Mouse (Mus musculus): ENCODE results near the gene Pkdrej.
"Not testable (repeated sequence)": the region's sequence is repeated elsewhere in the genome, so short reads cannot be mapped to it uniquely, and the experiment has no call there.

The Pkdrej gene

GRCm38 (mm10) chr15:85809091-85809490 lies 12.4 kb downstream of the Pkdrej start:
- no peak for DNase-seq

DNA sequence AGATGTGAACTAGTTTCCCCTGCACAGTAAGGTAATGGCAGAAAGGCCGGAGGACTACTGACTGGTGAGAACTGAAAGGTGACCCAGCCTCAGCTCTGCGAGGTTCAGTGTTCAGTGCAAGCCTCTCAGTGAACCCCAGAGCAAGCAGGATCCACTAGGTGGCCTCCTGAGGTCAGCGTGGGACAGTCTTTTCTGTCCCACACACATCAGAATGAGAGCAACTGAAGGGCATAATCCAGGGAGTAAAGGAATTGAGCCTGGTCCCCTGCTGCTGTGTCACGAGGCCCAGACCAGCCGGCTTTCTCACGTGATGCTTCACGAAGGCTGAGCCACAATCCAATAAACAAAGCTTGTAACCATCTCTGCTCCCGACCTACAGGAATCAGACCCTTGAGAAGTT lies 13.1 kb downstream of the Pkdrej start:
- DNase-seq, result no peak

DNA sequence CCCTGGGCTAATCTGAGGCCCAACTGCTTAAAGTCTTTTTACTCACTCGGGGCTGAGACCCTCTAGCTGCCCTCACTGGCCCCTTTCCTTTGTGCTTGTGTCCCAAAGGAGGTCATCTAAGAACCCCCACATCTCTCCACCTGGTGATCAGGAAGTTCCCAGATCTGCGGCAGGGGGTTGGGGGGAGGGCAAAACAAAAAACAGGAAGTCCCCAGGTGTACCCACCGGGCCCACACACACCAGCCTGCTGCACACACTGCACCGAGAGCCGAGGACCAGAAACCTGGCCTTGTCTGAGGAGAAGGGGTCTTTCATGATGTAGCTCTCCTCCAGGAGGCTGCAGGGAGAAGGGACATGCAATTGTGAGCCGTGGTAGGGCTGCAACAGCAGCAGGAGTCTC lies 13.5 kb downstream of the Pkdrej start:
- DNase-seq, result no peak

- DNase-seq, result no peak
Measured at GRCm38 (mm10) chr15:85807404-85807803, 14.1 kb downstream of the Pkdrej start.

DNA sequence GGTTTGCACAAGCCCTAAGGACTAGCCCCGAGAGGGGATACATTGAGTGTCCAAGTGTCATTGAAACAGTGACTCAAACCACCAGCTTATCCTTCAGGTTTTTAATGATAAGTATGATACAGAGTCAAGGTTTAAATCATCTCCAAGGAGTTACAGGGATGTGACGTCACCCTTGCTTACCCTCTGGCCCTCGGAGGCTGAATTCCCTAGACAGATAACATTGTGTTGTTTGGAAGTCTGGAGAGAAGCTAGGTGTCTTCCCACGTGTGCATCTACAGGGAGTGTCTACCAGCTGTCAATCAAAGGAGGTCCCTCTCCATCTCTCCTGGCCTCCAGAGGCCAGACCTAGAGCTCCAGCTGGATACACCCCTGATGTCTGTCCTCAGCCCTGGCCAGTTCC lies 14.6 kb downstream of the Pkdrej start:
- DNase-seq, result no peak

GRCm38 (mm10) chr15:85802931-85803330 lies 18.6 kb downstream of the Pkdrej start:
- DNase-seq, result no peak

- DNase-seq, result no peak
Measured at GRCm38 (mm10) chr15:85798676-85799075, 22.9 kb downstream of the Pkdrej start.

DNA sequence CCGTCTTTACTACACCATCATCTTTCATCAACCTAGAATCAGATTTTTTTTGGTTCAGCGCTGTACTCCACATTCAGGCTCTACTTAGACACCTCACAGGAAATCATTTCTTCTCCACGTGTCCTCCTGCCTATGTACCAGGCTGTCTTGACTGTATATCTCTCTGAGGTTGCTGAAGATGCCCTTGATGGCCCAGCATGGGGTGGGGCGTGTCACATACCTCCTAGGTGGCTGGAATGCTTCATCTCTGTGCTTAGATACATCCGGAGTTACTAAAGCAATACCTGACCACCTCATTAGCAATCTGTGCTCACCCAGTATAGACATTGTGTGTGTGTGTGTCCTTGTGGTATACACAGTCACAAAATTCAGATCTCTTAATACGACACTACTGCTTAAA lies 26.0 kb downstream of the Pkdrej start:
- no peak for DNase-seq

DNA sequence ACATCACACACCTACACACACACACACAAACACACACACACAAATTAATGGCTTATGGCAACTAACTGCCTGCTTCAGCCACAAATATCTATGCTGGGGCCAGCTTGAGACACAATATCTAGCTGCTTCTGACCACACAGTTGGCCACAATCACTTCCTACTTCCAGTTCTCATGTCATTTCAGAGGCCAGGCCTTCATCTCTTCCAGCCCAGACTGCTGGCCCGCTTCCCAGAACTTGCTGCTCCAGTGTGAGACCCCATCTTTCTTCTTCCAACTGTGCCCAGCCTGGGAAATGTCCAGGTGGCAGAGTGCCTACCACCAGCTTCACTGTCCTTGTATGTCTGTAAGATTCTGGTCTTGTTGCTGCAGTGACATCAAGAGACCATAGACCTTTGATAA lies 28.7 kb downstream of the Pkdrej start:
- DNase-seq, result no peak

DNA sequence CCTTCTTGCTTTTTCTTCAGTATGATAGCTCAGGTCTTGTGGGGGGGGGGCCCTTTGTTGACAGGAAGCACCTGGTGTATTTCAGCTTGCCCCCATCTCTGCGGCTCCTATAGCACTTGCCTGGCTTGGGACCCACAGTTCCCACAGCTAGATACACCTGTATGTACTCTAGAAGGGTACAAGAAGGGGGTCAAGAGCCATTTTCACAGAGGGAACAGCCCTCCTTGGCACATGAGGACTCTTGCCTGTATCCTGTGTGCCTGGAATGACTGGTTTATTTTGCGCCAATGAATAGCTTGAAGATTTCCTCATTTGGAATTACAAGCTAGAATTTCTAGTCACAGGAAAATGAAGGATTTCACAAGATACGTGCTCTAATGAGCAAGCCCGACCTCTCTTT lies 30.1 kb downstream of the Pkdrej start:
- no peak for DNase-seq

DNA sequence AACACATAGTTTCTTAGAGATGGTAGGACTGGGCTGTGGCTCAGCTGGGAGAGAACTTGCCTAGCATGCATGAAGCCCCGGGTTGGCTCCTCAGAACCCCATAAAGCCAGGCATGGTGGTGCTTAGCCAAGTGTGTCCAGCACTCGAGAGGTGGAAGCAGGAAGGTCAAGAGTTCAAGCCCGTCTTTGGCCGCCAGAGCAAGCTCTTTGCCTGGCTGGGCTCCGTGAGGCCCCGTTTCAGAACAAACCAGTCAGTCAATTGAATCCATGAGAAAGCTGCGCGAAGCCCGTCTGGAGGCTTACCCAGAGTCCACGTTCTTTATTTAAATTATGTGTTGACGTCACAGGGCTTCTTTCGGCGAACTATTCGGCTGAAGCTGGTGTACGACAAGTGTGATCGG lies 32.9 kb downstream of the Pkdrej start:
- no peak for DNase-seq

DNA sequence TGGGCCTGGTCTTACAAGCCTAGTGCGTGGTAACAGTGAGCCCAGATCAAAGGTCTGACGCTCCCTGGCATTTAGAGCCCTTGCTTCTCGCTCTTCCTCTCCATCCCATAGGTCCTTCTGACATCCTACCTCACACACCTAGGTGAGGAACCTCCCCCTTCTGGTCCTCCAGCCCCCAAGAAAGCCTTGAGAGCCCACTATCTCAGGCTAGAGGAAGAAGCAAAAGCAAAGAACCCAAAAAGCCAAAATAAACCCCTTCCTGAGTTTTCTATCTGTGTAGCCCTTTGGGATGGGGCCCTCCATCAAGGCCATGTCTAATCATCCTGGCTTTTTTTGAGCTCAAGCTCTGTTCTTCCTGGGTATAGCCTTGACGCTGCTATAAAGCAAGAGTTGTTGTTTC lies 33.5 kb downstream of the Pkdrej start:
- no peak for DNase-seq

- no peak for DNase-seq
Measured at GRCm38 (mm10) chr15:85787482-85787881, 34.1 kb downstream of the Pkdrej start.

DNA sequence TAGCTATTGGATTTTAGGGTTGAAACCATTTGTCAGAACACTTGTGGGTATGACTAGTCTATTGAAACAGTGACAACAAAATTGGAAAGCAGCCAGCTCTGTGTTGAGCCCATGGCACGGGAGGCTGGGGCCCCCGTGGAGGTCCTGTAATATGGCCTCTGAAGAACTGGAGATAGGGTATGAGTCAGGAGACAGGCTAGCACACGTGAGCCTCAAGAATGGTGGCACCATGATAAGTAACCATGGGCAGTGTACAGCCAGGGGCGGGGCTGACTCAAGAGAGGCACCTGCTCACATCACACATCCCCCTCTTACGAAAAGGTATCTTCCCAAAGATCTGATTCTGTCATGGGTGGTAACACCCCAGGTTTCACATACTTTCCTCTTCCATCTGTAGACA lies 34.8 kb downstream of the Pkdrej start:
- no peak for DNase-seq

DNA sequence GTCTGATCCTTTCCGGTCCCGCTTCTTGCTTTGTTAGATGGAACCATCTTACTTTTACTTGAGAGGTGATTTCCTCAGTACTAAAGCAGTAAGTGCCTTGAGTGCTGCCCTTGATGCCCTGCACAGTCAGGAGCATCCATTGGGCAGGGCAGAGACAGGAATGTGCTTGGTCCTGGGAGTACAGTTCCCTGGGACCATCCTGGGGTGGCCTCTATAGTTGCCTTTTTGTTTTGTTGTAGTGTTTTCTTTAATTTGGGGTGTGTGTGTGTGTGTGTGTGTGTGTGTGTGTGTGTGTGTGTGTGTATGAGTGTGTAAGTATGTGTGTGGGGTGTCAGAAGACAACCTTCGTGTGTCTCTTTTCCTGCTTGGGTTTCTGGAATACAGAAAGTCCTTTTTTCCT lies 37.2 kb downstream of the Pkdrej start:
- DNase-seq, result no peak

DNA sequence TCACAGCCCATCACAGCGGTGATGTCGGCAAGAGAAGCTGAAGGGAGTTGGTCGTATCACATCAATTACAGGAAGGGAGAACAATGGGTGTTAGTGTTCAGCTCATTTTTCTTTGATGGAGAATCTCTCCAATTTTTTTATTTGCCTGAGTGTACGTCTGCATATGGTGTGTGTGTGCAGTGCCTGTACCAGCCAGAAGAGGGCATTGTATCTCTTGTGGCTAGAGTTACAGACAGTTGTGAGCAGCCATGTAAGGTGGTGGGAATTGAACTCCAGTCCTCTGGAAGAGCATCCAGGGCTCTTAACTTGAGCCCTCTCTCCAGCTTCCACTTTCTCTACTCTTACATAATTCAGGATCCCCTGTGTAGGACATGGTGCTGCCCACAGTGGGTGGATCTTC lies 38.4 kb downstream of the Pkdrej start:
- DNase-seq, result no peak

DNA sequence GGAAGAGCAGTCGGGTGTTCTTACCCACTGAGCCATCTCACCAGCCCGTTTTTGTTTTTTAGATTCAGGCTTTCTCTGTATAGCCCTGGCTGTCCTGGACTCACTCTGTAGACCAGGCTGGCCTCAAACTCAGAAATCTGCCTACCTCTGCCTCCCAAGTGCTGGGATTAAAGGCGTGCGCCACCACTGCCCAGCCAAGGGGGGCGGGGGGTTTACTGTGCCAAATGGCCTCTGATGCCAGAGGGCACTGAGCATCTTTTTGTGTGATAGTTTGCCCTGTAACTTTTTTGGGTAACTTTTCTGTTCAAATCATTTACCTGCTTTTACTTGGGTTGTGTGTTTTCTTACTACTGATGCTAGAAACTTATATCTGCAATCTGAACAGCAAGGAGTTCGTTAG lies 42.6 kb downstream of the Pkdrej start:
- not testable (repeated sequence) for DNase-seq

DNA sequence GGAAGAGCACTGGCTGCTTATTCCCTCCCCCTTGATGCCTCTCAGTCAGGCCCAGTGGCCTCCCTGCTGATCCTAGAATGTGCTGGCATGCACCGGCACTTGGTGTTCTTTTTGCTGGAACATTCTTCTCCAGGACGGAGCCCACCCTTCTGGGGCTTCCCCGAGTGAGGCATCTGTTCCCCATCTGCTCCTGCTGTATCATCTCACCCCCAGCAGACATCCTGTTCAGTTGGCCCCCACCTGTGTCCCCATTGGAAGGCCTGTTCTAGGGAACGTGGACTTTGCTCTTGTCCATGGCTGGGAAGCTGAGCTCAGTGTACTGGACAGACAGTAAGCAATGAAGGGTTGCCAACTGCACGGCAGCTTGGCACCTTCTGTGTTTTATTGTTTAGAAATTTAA lies 44.8 kb downstream of the Pkdrej start:
- no peak for DNase-seq

DNA sequence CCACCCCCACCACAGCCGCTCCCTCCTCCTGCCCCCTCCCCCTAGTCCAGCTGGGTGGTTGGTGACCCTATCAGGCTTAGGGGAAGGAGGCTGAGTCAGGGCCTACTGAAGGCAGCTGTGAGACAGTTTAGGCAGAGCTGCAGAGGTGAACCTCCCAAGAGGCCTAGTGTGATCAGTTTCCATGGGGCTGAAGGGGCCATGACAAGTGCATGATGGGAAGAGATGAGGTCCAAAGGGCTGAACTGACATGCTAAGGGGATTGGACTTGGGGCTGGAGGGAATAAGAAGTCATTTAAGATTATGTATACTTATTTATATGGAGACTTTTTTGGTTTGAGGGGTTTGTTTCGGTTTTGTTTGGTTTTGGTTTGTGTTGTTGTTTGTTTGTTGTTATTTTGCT lies 45.3 kb downstream of the Pkdrej start:
- DNase-seq, result no peak

- no peak for DNase-seq
Measured at GRCm38 (mm10) chr15:85775001-85775400, 46.5 kb downstream of the Pkdrej start.

DNA sequence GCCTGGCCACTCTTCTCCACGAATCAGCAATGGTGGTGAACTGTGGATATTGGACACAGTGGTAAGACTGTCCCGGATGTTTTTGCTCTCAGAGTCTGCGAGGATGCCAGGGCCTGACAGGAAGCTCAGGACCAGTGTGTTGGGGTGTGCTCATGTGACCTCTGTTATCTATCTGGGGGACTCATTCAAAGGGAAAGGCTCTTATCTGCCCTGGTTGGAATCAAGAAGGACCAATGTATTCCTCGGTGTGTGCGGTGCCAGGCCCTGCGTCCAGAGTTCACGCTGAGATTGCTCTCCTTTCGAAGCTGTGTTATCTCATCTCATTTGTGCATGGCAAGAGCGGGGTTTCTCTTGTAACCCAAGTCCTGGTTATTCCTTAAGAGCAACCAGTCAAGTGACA lies 47.1 kb downstream of the Pkdrej start:
- no peak for DNase-seq

- DNase-seq, result no peak
Measured at GRCm38 (mm10) chr15:85772146-85772740, 49.3 kb downstream of the Pkdrej start.

DNA sequence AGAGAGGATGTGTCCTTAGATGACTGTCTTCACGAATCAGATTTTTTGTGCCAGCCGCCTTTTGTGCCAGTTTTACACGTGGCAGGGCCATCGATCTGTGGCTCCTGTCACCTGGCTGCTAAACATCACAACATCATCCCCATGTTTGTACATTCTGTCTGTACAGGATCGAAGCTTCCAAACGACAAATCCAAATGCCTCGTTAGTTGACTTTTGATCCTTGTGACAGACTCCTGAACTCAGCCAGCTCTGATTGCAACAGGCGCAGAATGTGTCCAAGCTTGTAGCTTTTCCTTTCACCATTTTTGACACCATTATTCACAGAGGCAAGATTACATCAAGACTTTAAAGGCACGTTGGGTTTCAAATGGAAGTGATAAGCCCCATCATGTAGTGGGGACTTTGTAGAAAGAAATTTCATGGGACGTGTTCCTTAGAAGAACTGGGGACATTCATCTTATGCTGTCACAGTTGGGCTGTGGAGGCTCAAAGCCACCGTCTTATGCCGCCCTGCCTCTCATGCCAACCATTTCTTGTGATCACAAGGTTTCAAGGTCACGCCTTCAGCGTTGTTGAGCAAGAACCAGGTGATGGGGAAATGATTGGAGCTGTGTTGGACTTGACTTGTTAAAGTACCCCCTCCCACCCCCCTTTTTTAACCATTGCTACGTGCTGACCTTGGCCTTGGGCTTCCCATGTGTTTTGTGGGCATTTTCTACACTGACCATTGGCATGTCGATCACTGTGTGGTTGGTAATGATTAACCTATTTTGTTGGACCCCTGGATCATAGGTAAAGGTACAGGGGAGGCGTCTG lies 50.0 kb downstream of the Pkdrej start:
- no peak for DNase-seq

- DNase-seq, result no peak
Measured at GRCm38 (mm10) chr15:85768991-85769390, 52.5 kb downstream of the Pkdrej start.

- DNase-seq, result no peak
Measured at GRCm38 (mm10) chr15:85766677-85767076, 54.9 kb downstream of the Pkdrej start.

All from right cerebral cortex, postnatal 25 days (tissue).